Mouse (Mus musculus): Measurements from ENCODE around the gene U2af2.

GRCm38 (mm10) chr7:5020685-5021084 lies 41.3 kb upstream of the U2af2 start:
- TF ChIP-seq ZC3H11A (IDR thresholded peaks at IDR 0.05; ENCODE audit: borderline replicate concordance, low read depth, low read length) (no peak), HCFC1 (IDR thresholded peaks at IDR 0.05; ENCODE audit: borderline replicate concordance, insufficient read depth, low read length) (no peak), MAFK (IDR thresholded peaks at IDR 0.05; ENCODE audit: insufficient read depth, low read depth, low read length) (no peak)

Data from ES-E14 (cell line).